Mouse (Mus musculus): ENCODE data around the gene Dhrs3. TPM values are rescaled to one million over a fixed set of nuclear protein-coding genes. Genes with fewer than 3 reads are reported as not detected.

Dhrs3 gene
- polyA plus RNA-seq, 1 experiment = 23.8 TPM

DNA sequence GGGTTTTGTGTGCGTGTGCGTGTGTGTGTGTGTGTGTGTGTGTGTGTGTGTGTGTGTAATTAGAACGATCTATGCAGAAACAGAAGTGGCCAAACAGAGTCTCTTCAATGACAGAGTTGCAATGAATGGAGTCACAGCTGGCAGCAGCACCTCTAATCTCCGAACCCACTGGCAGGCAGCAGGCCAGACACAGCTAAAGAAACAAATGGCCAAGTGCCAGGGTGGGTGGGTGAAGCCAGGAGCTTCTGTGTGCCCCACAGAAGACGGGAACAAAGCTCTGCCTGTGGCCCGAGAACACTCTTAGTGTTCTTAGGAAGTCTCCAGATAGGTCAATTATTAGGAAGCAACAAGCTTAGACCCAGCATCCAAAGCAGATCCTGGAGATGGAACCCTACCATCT is 6.2 kb upstream of the Dhrs3 start:
- peaks cover 5% of the 10 kb centered on the region for H3K4me1 ChIP-seq (ENCODE audit: control insufficient read depth, insufficient read depth, low read length)
- no peak overlapping the region for H3K4me3 ChIP-seq (ENCODE audit: insufficient read depth, low read length)
- no peak for TF ChIP-seq CTCF (IDR thresholded peaks at IDR 0.05; ENCODE audit: borderline replicate concordance, insufficient read depth, low read length)
- TF ChIP-seq POLR2A (IDR thresholded peaks at IDR 0.05; ENCODE audit: low read depth, low read length) = no peak
- no peak overlapping the region for H3K27ac ChIP-seq (ENCODE audit: insufficient read depth, low read length)

DNA sequence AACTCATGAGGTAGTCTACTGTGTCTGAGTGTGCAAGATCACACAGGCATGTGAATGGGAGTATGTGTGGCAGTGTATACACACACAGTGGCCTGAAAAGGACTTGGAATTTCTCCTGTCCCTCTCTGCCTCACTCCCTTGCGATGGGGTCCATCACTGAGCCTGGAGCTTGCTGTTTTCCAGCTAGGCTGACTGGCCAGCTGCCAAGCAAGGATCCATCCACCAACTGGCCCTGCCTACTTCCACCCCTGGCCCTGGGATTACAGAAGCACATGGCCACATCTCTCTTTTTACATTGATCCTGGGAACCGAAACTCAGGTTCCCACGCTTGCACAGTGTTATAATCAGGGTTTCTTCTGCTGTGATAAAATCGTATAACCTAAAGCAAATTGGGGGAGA is 3.9 kb upstream of the Dhrs3 start:
- Histone ChIP-seq H3K4me1 (ENCODE audit: control insufficient read depth, insufficient read depth, low read length) (peaks cover 5% of the 10 kb centered on the region), H3K27ac (ENCODE audit: insufficient read depth, low read length) (no peak overlapping the region), H3K4me3 (ENCODE audit: insufficient read depth, low read length) (no peak overlapping the region)
- TF ChIP-seq CTCF (IDR thresholded peaks at IDR 0.05; ENCODE audit: borderline replicate concordance, insufficient read depth, low read length) (no peak), POLR2A (IDR thresholded peaks at IDR 0.05; ENCODE audit: low read depth, low read length) (no peak)

DNA sequence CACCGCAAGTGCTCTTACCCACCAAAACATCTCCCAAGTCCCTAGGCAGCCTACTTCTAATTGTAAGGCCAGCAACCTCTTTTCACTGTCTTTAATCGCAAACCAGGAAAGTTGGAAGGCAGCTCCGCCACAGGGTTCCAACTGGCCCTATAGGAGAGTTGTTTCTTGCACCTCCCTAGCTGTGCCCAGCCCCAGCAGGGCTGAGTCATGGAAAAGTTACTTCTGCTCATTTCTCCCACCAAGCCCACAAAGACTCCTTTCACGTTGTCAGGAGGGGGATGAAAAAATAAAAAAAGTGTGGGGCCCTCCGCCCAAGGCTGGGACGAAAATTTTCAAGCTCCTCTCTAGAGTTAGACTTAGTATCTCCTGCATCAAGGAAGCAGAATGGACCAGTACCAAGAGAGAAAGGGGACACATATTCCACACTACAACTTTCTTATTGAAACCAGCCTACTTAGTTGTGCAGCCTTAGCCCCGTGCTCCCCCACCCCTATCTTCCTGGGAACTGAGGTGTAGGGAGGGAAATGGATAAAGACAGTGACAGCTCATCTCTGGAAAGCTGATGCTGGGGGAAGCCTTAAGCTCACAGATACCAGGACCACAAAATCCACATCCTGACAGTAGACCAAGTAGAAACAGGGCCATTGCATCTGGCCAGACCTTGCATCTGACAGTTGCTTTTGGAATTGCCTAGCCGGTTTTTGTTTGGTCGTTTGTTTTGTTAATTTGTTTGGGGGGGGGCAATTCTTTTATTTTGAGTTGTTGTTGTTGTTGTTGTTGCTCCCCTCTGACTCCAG is 2.9 kb upstream of the Dhrs3 start:
- H3K4me1 ChIP-seq (ENCODE audit: control insufficient read depth, insufficient read depth, low read length) = peaks cover 5% of the 10 kb centered on the region
- H3K27ac ChIP-seq (ENCODE audit: insufficient read depth, low read length) = no peak overlapping the region
- H3K4me3 ChIP-seq (ENCODE audit: insufficient read depth, low read length) = no peak overlapping the region
- TF ChIP-seq POLR2A (IDR thresholded peaks at IDR 0.05; ENCODE audit: low read depth, low read length) (no peak), CTCF (IDR thresholded peaks at IDR 0.05; ENCODE audit: borderline replicate concordance, insufficient read depth, low read length) (no peak)

DNA sequence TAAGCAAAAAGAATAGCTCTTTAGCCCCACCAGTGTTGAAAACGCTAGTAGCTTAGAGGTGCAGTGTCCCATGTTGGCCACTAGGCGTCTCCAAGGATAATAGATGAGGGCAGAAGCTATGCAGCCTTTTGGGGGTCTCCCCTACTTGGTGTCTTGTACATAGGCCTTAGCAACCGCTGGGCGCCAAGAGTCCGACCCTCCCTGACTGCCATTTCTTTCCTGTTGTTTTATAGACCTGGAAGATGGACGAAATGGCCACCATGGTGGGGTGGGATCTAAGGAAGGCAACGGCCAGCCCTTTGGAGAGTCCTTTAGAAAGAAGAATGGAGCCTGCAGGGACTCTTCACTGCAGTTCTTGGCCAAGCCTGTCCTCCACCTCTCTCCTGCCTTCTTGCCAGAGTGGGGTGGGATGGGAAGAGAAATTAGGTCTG is 1.9 kb upstream of the Dhrs3 start:
- Histone ChIP-seq H3K27ac (ENCODE audit: insufficient read depth, low read length) (peak overlapping the region; percentile 33; the same call in 1 of the 2 replicates), H3K4me1 (ENCODE audit: control insufficient read depth, insufficient read depth, low read length) (peaks cover 5% of the 10 kb centered on the region), H3K4me3 (ENCODE audit: insufficient read depth, low read length) (no peak overlapping the region)
- TF ChIP-seq CTCF (IDR thresholded peaks at IDR 0.05; ENCODE audit: borderline replicate concordance, insufficient read depth, low read length) (peak; percentile 30; the same call in 1 of the 2 replicates), POLR2A (IDR thresholded peaks at IDR 0.05; ENCODE audit: low read depth, low read length) (no peak; the same call in 1 of the 2 replicates)

DNA sequence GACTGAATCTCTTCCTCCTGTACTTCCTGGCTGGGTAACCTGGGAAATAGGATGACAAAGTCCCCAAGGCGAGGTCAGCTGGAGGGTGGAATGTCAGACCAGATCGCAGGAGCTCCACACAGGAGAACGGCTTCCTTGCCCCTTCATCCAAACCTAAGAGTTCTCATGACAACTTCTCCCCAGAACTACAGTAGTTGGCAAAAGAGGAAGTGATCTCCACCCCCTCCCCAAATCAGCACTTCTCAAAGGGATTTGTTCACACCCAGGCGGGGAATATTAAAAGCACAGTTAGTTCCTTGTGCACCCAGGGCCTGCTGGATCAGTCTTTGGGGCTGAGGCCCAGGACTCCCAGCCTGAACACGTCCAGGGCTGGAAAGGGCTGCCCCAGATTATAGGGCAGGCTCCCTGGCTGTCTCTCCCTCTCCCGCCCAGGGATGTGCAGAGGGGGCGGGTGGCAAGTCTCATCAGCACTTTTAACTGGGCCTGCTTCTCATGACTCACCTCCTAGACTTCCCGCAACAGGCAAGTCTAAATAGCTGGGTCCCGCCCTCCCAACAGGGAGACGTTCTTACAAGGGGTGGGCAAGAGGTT is 1.4 kb upstream of the Dhrs3 start:
- TF ChIP-seq POLR2A (IDR thresholded peaks at IDR 0.05; ENCODE audit: low read depth, low read length) = no peak; the same call in 1 of the 2 replicates
- no peak for TF ChIP-seq CTCF (IDR thresholded peaks at IDR 0.05; ENCODE audit: borderline replicate concordance, insufficient read depth, low read length)
- Histone ChIP-seq H3K4me1 (ENCODE audit: control insufficient read depth, insufficient read depth, low read length) (peaks cover 5% of the 10 kb centered on the region), H3K4me3 (ENCODE audit: insufficient read depth, low read length) (no peak overlapping the region), H3K27ac (ENCODE audit: insufficient read depth, low read length) (peak overlapping the region; percentile 48)

DNA sequence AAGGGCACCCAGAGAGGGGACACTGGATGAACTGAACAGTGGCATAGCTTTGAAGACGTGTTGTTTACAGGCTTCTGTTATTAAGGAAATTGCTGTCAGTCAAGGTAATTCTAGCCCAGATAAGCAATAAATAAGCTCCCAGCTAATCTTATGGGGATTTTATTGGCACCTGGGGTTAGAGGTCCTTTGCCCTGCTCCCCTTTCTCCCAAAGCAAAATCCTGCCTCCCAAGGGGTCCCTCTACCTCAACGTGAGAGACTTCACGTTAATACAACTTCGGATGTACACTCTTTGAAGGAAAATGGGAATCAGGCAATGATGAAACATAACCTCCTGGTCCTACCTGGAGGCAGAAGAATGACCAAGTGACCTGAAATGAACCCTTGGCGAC is 889 bp upstream of the Dhrs3 start:
- H3K4me3 ChIP-seq (ENCODE audit: insufficient read depth, low read length) = peak overlapping the region; percentile 65
- no peak for TF ChIP-seq CTCF (IDR thresholded peaks at IDR 0.05; ENCODE audit: borderline replicate concordance, insufficient read depth, low read length)
- TF ChIP-seq POLR2A (IDR thresholded peaks at IDR 0.05; ENCODE audit: low read depth, low read length) = no peak
- peaks cover 5% of the 10 kb centered on the region for H3K4me1 ChIP-seq (ENCODE audit: control insufficient read depth, insufficient read depth, low read length)
- H3K27ac ChIP-seq (ENCODE audit: insufficient read depth, low read length) = peak overlapping the region; percentile 48

DNA sequence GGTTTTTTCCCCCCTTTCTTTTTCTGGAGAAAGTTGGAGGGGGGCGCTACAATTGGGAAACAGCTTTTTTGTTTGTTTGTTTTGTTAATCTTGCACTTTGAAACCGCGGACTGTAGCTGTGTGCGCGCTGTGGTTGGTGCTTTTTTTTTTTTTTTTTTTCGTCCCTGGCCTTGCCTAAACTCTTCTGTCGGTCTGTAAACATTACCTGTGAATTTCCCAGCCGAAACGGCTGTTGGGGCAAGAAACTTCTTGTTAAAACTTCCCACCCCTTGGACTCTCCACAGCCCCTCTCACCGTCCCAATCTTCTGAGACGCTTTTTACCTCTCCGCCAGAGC is 278 bp downstream of the Dhrs3 start:
- Histone ChIP-seq H3K27ac (ENCODE audit: insufficient read depth, low read length) (peak overlapping the region; percentile 6), H3K4me3 (ENCODE audit: insufficient read depth, low read length) (peak overlapping the region; percentile 65), H3K4me1 (ENCODE audit: control insufficient read depth, insufficient read depth, low read length) (peaks cover 5% of the 10 kb centered on the region)
- no peak for TF ChIP-seq CTCF (IDR thresholded peaks at IDR 0.05; ENCODE audit: borderline replicate concordance, insufficient read depth, low read length)
- no peak for TF ChIP-seq POLR2A (IDR thresholded peaks at IDR 0.05; ENCODE audit: low read depth, low read length)

DNA sequence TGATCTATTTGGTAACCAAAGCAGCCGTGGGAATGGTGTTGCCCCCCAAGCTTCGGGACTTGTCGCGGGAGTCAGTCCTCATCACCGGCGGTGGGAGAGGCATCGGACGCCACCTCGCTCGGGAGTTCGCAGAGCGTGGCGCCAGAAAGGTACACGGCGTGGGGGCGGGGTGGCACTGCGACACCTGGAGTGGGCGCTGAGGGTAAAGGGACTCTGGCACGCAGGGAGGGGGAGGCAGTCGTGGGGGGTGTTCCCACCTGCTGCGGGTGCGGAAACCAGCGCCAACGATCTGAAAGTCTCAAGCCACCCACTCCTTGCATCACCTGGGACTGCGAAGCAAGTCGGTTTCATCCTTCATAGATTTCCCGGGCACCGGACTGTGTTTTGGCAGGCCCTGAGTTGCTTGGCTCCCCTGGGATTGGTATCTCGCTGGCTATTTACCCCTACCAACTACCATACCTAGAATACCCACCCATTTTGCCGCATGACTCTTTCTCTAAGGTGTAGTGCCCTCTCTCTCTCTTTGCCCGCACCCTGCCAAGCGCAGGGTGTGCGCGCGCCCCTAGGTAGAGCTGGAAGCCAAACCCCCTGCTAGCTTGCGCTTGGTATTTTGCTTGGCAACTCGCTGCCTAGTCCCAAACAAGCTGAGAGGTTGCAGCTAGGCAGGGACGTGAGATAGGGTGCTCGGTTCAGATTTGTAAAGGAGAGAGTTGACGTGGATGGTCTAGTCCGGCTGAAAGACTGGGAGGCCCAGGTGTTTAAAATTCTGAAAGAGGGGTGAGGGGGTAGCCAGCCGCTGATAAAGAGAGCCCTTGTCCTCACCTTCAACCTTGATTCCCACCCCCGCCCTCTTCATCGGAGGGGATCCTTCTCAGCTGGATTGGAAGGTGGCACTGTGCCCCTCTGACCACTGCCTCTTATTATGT is 1.2 kb downstream of the Dhrs3 start:
- no peak overlapping the region for H3K27ac ChIP-seq (ENCODE audit: insufficient read depth, low read length)
- peaks cover 5% of the 10 kb centered on the region for H3K4me1 ChIP-seq (ENCODE audit: control insufficient read depth, insufficient read depth, low read length)
- TF ChIP-seq CTCF (IDR thresholded peaks at IDR 0.05; ENCODE audit: borderline replicate concordance, insufficient read depth, low read length) (no peak), POLR2A (IDR thresholded peaks at IDR 0.05; ENCODE audit: low read depth, low read length) (0 out of 2 replicates have a peak, but pooled peaks have one; percentile 11)
- H3K4me3 ChIP-seq (ENCODE audit: insufficient read depth, low read length) = peak overlapping the region; percentile 65

DNA sequence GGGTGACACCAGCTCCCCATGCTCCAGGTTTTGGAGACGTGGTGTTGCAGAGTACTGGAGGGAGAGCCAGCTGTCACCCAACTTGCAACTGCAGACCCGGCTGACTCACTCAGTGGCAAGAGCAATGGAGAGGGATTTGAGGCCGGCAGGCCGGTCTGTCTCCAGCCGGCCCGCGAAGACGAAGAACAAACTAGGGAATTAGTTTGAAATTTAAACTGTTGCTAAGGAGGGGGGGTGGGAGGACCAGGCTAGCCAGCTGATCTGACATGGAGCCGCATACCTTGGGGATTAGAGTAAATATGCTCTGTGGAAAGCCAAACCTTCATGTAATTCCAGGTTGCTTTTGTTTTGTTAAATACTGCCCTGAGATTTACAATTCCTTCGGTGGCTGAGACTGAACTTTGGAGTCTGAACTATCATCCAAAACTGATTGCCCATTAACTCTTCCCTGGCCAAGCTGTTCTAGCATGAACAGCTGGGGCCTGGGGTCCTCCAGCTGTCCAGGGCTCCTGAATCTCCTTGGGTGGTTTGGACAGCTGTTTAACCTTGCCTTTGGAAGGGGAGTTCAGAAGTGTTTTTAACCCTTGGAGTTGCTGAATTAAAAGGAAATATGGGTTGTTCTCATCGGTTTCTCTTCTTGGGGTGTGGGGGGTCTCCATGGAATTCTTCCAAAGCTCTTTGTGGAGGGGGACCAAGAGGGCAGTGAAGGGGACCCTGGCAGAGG is 2.0 kb downstream of the Dhrs3 start:
- peaks cover 5% of the 10 kb centered on the region for H3K4me1 ChIP-seq (ENCODE audit: control insufficient read depth, insufficient read depth, low read length)
- H3K27ac ChIP-seq (ENCODE audit: insufficient read depth, low read length) = peak overlapping the region; percentile 6; the same call in 1 of the 2 replicates
- TF ChIP-seq POLR2A (IDR thresholded peaks at IDR 0.05; ENCODE audit: low read depth, low read length) = no peak
- TF ChIP-seq CTCF (IDR thresholded peaks at IDR 0.05; ENCODE audit: borderline replicate concordance, insufficient read depth, low read length) = no peak
- peak overlapping the region; percentile 65 for H3K4me3 ChIP-seq (ENCODE audit: insufficient read depth, low read length)
